Mouse (Mus musculus) midbrain, embryonic 16.5 days (tissue): Measurements from ENCODE around the gene Wdtc1. TPM values are rescaled to one million over a fixed set of nuclear protein-coding genes. Genes with fewer than 3 reads are reported as not detected.
A peak's percentile ranks its signal among the peaks of the same experiment; 100 is the strongest.

Experiments used
- ATAC-seq: fragments of 200-750 bp; cut with Nextera tagmentation; 2 replicates; pipeline ENCODE4 v1.8.0; 2017; ENCODE audit warnings: moderate TSS enrichment
- H3K27ac ChIP-seq: fragments of 300-500 bp; sonication (generic); 2 replicates; pipeline ENCODE4 v1.5.1; 2014; ENCODE audit warnings: mild to moderate bottlenecking, low read length, mixed read lengths
- H3K27me3 ChIP-seq: fragments of 300-500 bp; sonication (generic); 2 replicates; pipeline ENCODE4 v1.6.1; 2014; ENCODE audit warnings: low read depth, low read length, mixed read lengths; ENCODE audit not compliant: control insufficient read depth, insufficient read depth
- H3K36me3 ChIP-seq: fragments of 300-500 bp; sonication (generic); 2 replicates; pipeline ENCODE4 v1.6.1; 2014; ENCODE audit warnings: mild to moderate bottlenecking, low read length, moderate library complexity, mixed read lengths; ENCODE audit not compliant: control insufficient read depth, insufficient read depth
- H3K4me1 ChIP-seq: fragments of 300-500 bp; sonication (generic); 2 replicates; pipeline ENCODE4 v1.6.1; 2014; ENCODE audit warnings: mild to moderate bottlenecking, low read length, mixed read lengths; ENCODE audit not compliant: control insufficient read depth, insufficient read depth
- H3K4me2 ChIP-seq: fragments of 300-500 bp; sonication (generic); 2 replicates; pipeline ENCODE4 v1.6.1; 2014; ENCODE audit warnings: mild to moderate bottlenecking, low read length, mixed read lengths
- H3K4me3 ChIP-seq: fragments of 300-500 bp; sonication (generic); 2 replicates; pipeline ENCODE4 v1.5.1; 2014; ENCODE audit warnings: low read depth, mild to moderate bottlenecking, low read length, moderate library complexity, mixed read lengths
- H3K9ac ChIP-seq: fragments of 300-500 bp; sonication (generic); 2 replicates; pipeline ENCODE4 v1.6.1; 2014; ENCODE audit warnings: low read depth, low read length, mixed read lengths
- H3K9me3 ChIP-seq: fragments of 300-500 bp; sonication (generic); replicated peaks from 2 replicates; pipeline ENCODE4 v1.6.1; 2014; ENCODE audit warnings: mild to moderate bottlenecking, low read length, mixed read lengths; ENCODE audit not compliant: control insufficient read depth, poor library complexity, severe bottlenecking
- WGBS: fragments of 180-500 bp; shearing (Covaris S2); extraction: QIAGEN DNeasy Blood & Tissue Kit; methylation state at CpG from one replicate; pipeline ENCODE4 v1.1.7; 2014; 5-methylcytosine and 5-hydroxymethylcytosine counted together
- polyA plus RNA-seq: library from polyadenylated mRNA; unstranded; fragments of >200 nt; fragmentation: Nextera tagmentation; extraction: Ambion mirVana; gene quantifications from 2 replicates; pipeline ENCODE4 v1.2.1, GENCODE M21; 2015

The Wdtc1 gene
- polyA plus RNA-seq, 1 experiment from 2014 or later = 20.7 TPM

GRCm38 (mm10) chr4:133339148-133339749, 14.0 kb downstream of the Wdtc1 start:
- WGBS = 0% methylated on average over 59 of the region's 60 CpGs
- H3K27me3 ChIP-seq = no peaks in the 10 kb centered on the region
- peak overlapping the region; percentile 94 for H3K4me3 ChIP-seq
- peaks cover 11% of the 10 kb centered on the region for H3K4me1 ChIP-seq
- no peaks in the 10 kb centered on the region for H3K9me3 ChIP-seq
- H3K27ac ChIP-seq = peak overlapping the region; percentile 81
- H3K36me3 ChIP-seq = no peaks in the 10 kb centered on the region
- peak overlapping the region; percentile 84 for H3K4me2 ChIP-seq
- ATAC-seq = peak; percentile 98
- H3K9ac ChIP-seq = peak overlapping the region; percentile 91

DNA sequence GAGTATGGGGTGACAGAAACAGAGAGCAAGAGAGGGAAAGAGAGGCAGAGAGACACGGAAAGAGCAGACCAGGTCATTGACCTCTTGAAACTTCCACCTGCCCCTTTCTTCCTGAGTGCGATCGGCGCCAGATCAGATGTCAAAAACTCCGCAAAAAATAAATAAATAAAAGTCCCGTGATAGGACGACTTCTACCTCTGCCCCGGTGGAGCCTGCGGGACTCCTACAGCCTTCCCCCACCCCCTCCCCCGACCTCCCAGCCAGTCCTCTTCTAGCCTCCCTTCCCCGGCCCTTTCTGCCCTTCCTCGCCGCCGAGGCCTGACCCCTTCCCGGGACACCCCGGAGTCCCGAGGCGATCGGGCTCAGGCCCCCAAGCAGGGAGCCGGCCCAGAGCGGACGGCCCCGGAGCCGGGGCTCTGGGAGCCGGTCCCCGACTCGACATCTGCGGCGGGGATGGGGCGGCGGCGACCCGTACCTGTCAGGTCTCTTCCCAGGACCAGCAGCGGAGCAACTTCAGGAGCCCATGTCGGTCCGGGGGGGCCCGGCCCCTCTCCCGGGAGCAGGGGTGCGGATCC, 14.7 kb downstream of the Wdtc1 start:
- Histone ChIP-seq H3K9me3 (no peaks in the 10 kb centered on the region), H3K4me2 (peak overlapping the region; percentile 84), H3K4me1 (peaks cover 11% of the 10 kb centered on the region), H3K9ac (peak overlapping the region; percentile 91), H3K27me3 (no peaks in the 10 kb centered on the region), H3K4me3 (peak overlapping the region; percentile 94), H3K27ac (peak overlapping the region; percentile 81), H3K36me3 (no peaks in the 10 kb centered on the region)
- WGBS = under 1% methylated on average over 39 of the region's 39 CpGs
- ATAC-seq = no peak

DNA sequence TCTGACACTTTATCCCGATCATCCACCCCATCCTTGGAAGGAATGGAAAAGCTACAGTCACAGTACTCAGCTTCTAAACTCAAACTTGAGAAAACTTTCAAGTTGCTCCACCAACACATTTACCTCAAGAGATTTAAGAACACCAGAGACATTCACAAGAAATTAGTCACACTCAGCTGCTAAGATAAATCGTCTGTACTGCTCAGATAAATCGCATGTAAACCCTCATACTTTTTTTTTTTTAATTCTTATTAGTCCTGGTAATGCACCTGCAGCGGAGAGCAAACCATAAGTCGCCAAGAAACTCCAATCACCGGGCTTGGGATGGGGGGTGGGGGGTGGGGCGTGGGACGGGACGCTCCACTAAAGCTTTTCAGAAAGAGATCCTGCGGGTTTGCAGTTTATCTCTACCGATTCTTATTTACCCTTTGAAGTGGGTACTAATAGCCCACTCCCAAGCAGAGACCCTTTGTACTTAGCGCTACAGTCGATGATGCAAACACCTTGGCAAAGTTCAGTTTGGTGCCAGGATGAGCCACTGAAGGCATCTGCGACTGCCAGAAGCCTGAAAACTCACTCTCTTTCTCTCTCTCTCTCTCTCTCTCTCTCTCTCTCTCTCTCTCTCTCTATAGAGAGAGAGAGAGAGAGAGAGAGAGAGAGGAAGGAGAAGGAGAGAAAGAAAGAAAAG, 15.3 kb downstream of the Wdtc1 start:
- 11% methylated on average over 14 of the region's 14 CpGs for WGBS
- no peak for ATAC-seq
- Histone ChIP-seq H3K27me3 (no peaks in the 10 kb centered on the region), H3K27ac (no peak overlapping the region), H3K4me3 (peak overlapping the region; percentile 94), H3K4me2 (peak overlapping the region; percentile 84), H3K36me3 (no peaks in the 10 kb centered on the region), H3K9ac (peak overlapping the region; percentile 91), H3K9me3 (no peaks in the 10 kb centered on the region), H3K4me1 (peaks cover 14% of the 10 kb centered on the region)

- no peak for ATAC-seq
- no peak overlapping the region for H3K27ac ChIP-seq
- 32% methylated on average over 6 of the region's 6 CpGs for WGBS
- no peak overlapping the region for H3K4me2 ChIP-seq
- no peaks in the 10 kb centered on the region for H3K9me3 ChIP-seq
- no peaks in the 10 kb centered on the region for H3K36me3 ChIP-seq
- H3K27me3 ChIP-seq = no peaks in the 10 kb centered on the region
- peaks cover 13% of the 10 kb centered on the region for H3K4me1 ChIP-seq
- no peak overlapping the region for H3K9ac ChIP-seq
- H3K4me3 ChIP-seq = no peak overlapping the region
Measured at GRCm38 (mm10) chr4:133333306-133333705, 20.0 kb downstream of the Wdtc1 start.

- Histone ChIP-seq H3K27me3 (no peaks in the 10 kb centered on the region), H3K36me3 (no peaks in the 10 kb centered on the region), H3K9ac (no peak overlapping the region), H3K4me1 (peaks cover 3% of the 10 kb centered on the region; the same call in 1 of the 2 replicates), H3K4me3 (no peak overlapping the region), H3K27ac (no peak overlapping the region), H3K4me2 (no peak overlapping the region), H3K9me3 (no peaks in the 10 kb centered on the region)
- ATAC-seq = no peak
- WGBS = 90% methylated on average over 4 of the region's 4 CpGs
Measured at GRCm38 (mm10) chr4:133330296-133330695, 23.0 kb downstream of the Wdtc1 start.

- Histone ChIP-seq H3K4me3 (no peak overlapping the region), H3K27me3 (no peaks in the 10 kb centered on the region), H3K9ac (0 out of 2 replicates have a peak overlapping the region, but pooled peaks have one; percentile 37), H3K36me3 (no peaks in the 10 kb centered on the region), H3K27ac (no peak overlapping the region), H3K4me1 (no peaks in the 10 kb centered on the region; the same call in 1 of the 2 replicates), H3K4me2 (no peak overlapping the region), H3K9me3 (no peaks in the 10 kb centered on the region)
- no peak for ATAC-seq
- WGBS = 84% methylated on average over 7 of the region's 7 CpGs
Measured at GRCm38 (mm10) chr4:133328129-133328528, 25.2 kb downstream of the Wdtc1 start.

- Histone ChIP-seq H3K4me3 (no peak overlapping the region), H3K4me2 (no peak overlapping the region)
- WGBS = 88% methylated on average over 3 of the region's 3 CpGs
Measured at GRCm38 (mm10) chr4:133319667-133320066, 33.6 kb downstream of the Wdtc1 start.

GRCm38 (mm10) chr4:133315991-133316390, 37.3 kb downstream of the Wdtc1 start:
- H3K4me2 ChIP-seq = no peak overlapping the region
- WGBS = 98% methylated on average over 5 of the region's 5 CpGs
- H3K4me3 ChIP-seq = no peak overlapping the region
- H3K4me1 ChIP-seq = no peaks in the 10 kb centered on the region
- no peak for ATAC-seq
- H3K9me3 ChIP-seq = no peaks in the 10 kb centered on the region
- no peak overlapping the region for H3K27ac ChIP-seq
- no peak overlapping the region for H3K9ac ChIP-seq
- H3K36me3 ChIP-seq = peaks cover 5% of the 10 kb centered on the region; the same call in 1 of the 2 replicates
- no peaks in the 10 kb centered on the region for H3K27me3 ChIP-seq

More at GRCm38 (mm10) chr4:133319667-133320066, 33.6 kb downstream of the Wdtc1 start:
- H3K27ac ChIP-seq = no peak overlapping the region
- no peak for ATAC-seq
- no peaks in the 10 kb centered on the region for H3K27me3 ChIP-seq
- no peaks in the 10 kb centered on the region for H3K4me1 ChIP-seq
- H3K36me3 ChIP-seq = peaks cover 5% of the 10 kb centered on the region; the same call in 1 of the 2 replicates
- H3K9me3 ChIP-seq = no peaks in the 10 kb centered on the region
- no peak overlapping the region for H3K9ac ChIP-seq

DNA sequence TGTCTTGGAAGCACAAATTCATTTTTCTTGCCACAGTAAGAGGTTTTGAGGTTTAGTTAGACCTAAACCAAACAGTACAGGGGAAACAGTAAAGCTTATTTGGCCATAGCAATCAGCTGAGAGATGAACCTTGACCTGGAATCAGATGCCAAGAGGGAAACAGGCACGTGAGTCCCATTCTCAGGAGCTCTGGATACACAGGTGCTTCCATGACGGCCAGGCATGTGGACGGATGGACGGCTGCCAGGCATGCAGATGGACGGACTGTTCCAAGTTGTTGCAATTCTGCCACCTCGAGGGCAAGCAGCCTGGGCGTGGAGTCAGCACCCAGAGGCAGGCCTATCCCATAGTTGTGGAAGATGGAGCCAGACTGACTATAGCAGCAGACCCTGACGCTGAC, 38.4 kb downstream of the Wdtc1 start:
- H3K4me3 ChIP-seq = no peak overlapping the region
- 83% methylated on average over 8 of the region's 8 CpGs for WGBS
- H3K9ac ChIP-seq = no peak overlapping the region
- no peaks in the 10 kb centered on the region for H3K4me1 ChIP-seq
- H3K36me3 ChIP-seq = peaks cover 5% of the 10 kb centered on the region; the same call in 1 of the 2 replicates
- no peak overlapping the region for H3K27ac ChIP-seq
- no peak for ATAC-seq
- H3K9me3 ChIP-seq = no peaks in the 10 kb centered on the region
- no peaks in the 10 kb centered on the region for H3K27me3 ChIP-seq
- H3K4me2 ChIP-seq = no peak overlapping the region
